Mouse (Mus musculus) small intestine, adult 2 months (tissue): ENCODE data around the gene Camta1.

Experiments used
- CTCF ChIP-seq: fragments of 200-500 bp; IDR thresholded peaks from 2 replicates; pipeline ENCODE4 v1.5.1; 2012; ENCODE audit warnings: low read depth, mild to moderate bottlenecking, control low read depth, inconsistent platforms, low read length, moderate library complexity, mixed read lengths; ENCODE audit not compliant: insufficient replicate concordance, insufficient read length; ENCODE audit errors: extremely low read depth
- POLR2A ChIP-seq: fragments of 200-500 bp; IDR thresholded peaks from 2 replicates; pipeline ENCODE4 v1.6.1; 2012; ENCODE audit warnings: low read depth, mild to moderate bottlenecking, control low read depth, inconsistent platforms, low read length, moderate library complexity

DNA sequence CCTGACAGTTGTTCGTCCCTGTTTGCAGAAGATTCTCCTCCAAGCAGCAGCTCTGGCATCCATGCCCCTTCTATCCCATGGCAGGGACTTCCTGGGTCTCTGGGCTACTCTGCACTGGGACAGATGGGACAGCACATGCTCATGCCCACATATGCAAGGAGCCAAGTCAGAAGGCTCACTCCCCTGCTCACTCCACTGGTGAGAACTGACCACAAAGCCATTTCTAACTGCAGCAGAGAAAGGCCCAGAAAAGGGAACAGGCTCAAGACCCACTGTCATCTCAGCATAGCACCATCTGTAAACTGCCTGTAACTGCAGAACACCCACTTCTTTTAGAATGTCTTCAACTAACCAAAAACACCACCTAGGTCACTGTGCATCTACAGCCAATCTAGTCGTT is 23.2 kb downstream of the Camta1 start:
- TF ChIP-seq POLR2A (no peak), CTCF (no peak)
